Mouse (Mus musculus) ES-Bruce4 (cell line): ENCODE results near the gene Acaca. TPM values are rescaled to one million over a fixed set of nuclear protein-coding genes. Genes with fewer than 3 reads are reported as not detected.
"Not testable (repeated sequence)": the region's sequence is repeated elsewhere in the genome, so short reads cannot be mapped to it uniquely, and the experiment has no call there.

Experiments used
- H3K27ac ChIP-seq: 2 replicates; pipeline ENCODE4 v1.5.1; 2012; ENCODE audit warnings: low read length, inconsistent platforms; ENCODE audit not compliant: insufficient read depth
- H3K27me3 ChIP-seq: 2 replicates; pipeline ENCODE4 v1.6.1; 2012; ENCODE audit warnings: mild to moderate bottlenecking, low read length, inconsistent platforms; ENCODE audit not compliant: control insufficient read depth, poor library complexity, insufficient read depth, severe bottlenecking
- H3K36me3 ChIP-seq: 2 replicates; pipeline ENCODE4 v1.6.1; 2012; ENCODE audit warnings: inconsistent platforms, mild to moderate bottlenecking, low read length, moderate library complexity; ENCODE audit not compliant: control insufficient read depth, poor library complexity, insufficient read depth, severe bottlenecking
- H3K4me1 ChIP-seq: one replicate; pipeline ENCODE4 v1.8.1; 2011; ENCODE audit warnings: low read length; ENCODE audit not compliant: control insufficient read depth, insufficient read depth
- H3K4me3 ChIP-seq: 2 replicates; pipeline ENCODE4 v1.5.1; 2011; ENCODE audit warnings: low read depth, mild to moderate bottlenecking, low read length
- H3K9ac ChIP-seq: 2 replicates; pipeline ENCODE4 v1.6.1; 2012; ENCODE audit warnings: low read depth, mild to moderate bottlenecking, inconsistent platforms; ENCODE audit not compliant: poor library complexity, severe bottlenecking
- H3K9me3 ChIP-seq: replicated peaks from 2 replicates; pipeline ENCODE4 v1.6.1; 2012; ENCODE audit warnings: mild to moderate bottlenecking, low read length, inconsistent platforms; ENCODE audit not compliant: control insufficient read depth, poor library complexity, insufficient read depth, severe bottlenecking
- CTCF ChIP-seq: IDR thresholded peaks from one replicate; pipeline ENCODE4 v1.8.1; 2011; ENCODE audit warnings: low read depth, low read length
- EP300 ChIP-seq: IDR thresholded peaks from 2 replicates; pipeline ENCODE4 v1.6.1; 2011; ENCODE audit warnings: low read depth, low read length; ENCODE audit not compliant: insufficient read depth
- POLR2A ChIP-seq: IDR thresholded peaks from one replicate; pipeline ENCODE4 v1.8.1; 2011; ENCODE audit warnings: low read length; ENCODE audit not compliant: insufficient read depth
- polyA plus RNA-seq: library from polyadenylated mRNA; stranded (reverse); fragments of >200 nt; gene quantifications from 2 replicates; pipeline ENCODE4 v1.2.4, GENCODE M21; 2011; ENCODE audit warnings: low read depth; ENCODE audit not compliant: missing spikeins, insufficient read depth, insufficient read length

The Acaca gene
- polyA plus RNA-seq, 1 experiment: 49.5 TPM

DNA sequence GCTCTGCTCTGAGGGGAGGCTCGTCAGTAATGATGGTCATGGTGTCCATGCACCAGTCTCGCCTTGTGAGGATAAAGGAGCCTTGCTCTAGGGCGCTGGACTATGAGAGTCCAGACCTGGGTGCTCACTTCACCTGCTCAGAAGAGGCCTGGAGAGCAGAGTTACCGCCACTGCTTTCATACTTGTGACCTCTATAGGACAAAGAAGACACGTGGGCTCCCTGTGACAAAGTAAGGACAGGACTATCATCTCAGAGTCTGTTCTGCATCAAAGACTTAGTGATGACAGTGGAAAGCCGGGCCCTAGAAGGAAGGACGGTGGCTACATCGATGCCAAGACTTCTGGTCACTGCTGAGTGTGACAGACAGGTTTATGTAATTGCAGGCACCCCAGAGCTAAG lies 261.7 kb downstream of the Acaca start:
- no peaks in the 10 kb centered on the region for H3K4me1 ChIP-seq
- TF ChIP-seq EP300: no peak
- no peak for TF ChIP-seq POLR2A
- no peak for TF ChIP-seq CTCF
- H3K4me3 ChIP-seq: no peak overlapping the region
- H3K27me3 ChIP-seq: no peaks in the 10 kb centered on the region
- H3K27ac ChIP-seq: no peak overlapping the region
- no peaks in the 10 kb centered on the region for H3K9me3 ChIP-seq
- H3K9ac ChIP-seq: no peak overlapping the region
- H3K36me3 ChIP-seq: peaks cover 7% of the 10 kb centered on the region; the same call in 1 of the 2 replicates

GRCm38 (mm10) chr11:84392066-84392465 lies 262.6 kb downstream of the Acaca start:
- H3K27ac ChIP-seq, H3K9me3 ChIP-seq, H3K4me1 ChIP-seq, H3K27me3 ChIP-seq, H3K9ac ChIP-seq, H3K36me3 ChIP-seq, H3K4me3 ChIP-seq: not testable (repeated sequence)
- peak; percentile 23 for TF ChIP-seq CTCF

DNA sequence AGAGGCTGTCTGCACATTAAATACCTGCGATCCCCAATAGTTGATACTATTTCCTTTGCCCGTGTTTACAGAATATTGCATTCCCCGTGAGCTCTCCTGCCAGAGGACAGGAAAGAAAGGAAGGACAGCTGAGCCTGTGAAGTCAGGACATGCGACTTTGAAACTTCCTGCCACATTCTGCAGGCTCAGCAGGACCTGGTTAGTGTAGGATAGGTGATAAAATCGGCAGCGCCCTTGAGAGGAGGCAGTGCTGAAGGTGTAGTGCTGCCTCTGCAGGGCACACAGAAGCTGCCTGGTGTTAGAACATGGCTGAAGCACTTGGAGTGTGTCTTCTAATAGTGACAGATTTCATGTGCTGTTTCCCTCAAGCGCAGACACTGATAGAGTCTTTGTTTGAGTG lies 264.1 kb downstream of the Acaca start:
- Histone ChIP-seq H3K4me1 (no peaks in the 10 kb centered on the region), H3K27ac (no peak overlapping the region), H3K4me3 (no peak overlapping the region), H3K9ac (no peak overlapping the region), H3K9me3 (no peaks in the 10 kb centered on the region), H3K27me3 (no peaks in the 10 kb centered on the region), H3K36me3 (peaks cover 15% of the 10 kb centered on the region)
- TF ChIP-seq CTCF (no peak), POLR2A (no peak), EP300 (no peak)

DNA sequence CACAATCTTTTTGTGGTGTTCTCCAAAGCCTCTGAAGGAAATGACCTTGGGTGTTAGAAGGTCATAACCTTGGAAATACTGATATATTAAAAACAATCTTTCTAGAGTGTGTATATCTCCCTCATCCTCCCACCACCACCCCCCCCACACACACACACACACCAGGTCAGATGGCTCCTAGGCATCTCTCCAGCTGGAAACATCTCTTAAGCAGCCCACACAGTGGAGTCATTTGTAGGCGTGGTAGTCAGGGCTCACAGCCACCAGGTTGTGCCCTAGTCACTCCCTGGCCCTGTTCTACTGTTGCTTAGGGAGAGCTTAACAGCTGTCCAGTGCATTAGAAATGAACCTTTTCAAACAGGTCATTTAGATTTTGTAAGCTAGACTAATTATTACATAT lies 265.5 kb downstream of the Acaca start:
- H3K27ac ChIP-seq: no peak overlapping the region
- H3K4me1 ChIP-seq: no peaks in the 10 kb centered on the region
- TF ChIP-seq EP300 (no peak), CTCF (no peak)
- no peaks in the 10 kb centered on the region for H3K27me3 ChIP-seq
- no peaks in the 10 kb centered on the region for H3K9me3 ChIP-seq
- H3K36me3 ChIP-seq: peaks cover 16% of the 10 kb centered on the region
- H3K4me3 ChIP-seq: no peak overlapping the region
- no peak overlapping the region for H3K9ac ChIP-seq

- no peak overlapping the region for H3K9ac ChIP-seq
- no peak overlapping the region for H3K27ac ChIP-seq
- no peak overlapping the region for H3K4me3 ChIP-seq
- H3K36me3 ChIP-seq: no peaks in the 10 kb centered on the region
- no peaks in the 10 kb centered on the region for H3K27me3 ChIP-seq
- TF ChIP-seq EP300 (no peak), POLR2A (no peak), CTCF (peak; percentile 8)
- no peaks in the 10 kb centered on the region for H3K9me3 ChIP-seq
- no peaks in the 10 kb centered on the region for H3K4me1 ChIP-seq
These were observed 277.3 kb downstream of the Acaca start for GRCm38 (mm10) chr11:84406733-84407132.

DNA sequence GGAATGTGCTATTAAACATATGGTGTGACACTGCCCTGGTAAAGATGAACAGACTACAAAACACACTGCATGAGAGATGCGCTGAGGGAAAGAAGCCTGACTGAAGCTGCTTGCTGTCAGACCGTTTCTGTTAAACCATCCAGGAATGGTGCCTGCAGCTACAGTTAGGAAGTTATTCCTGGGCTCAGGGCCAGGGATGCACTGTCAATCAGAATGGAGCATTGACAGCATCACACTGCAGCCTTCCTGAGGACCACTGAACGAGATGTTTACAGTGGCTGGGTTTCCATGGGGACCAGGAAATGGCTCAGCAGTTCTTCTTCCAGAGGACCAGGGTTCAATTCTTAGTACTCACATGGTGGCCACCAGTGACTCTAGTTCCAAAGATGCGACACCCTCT lies 280.9 kb downstream of the Acaca start:
- Histone ChIP-seq H3K27ac (no peak overlapping the region), H3K27me3 (no peaks in the 10 kb centered on the region), H3K4me1 (peaks cover 1% of the 10 kb centered on the region), H3K4me3 (no peak overlapping the region), H3K9ac (no peak overlapping the region), H3K36me3 (no peaks in the 10 kb centered on the region), H3K9me3 (no peaks in the 10 kb centered on the region)
- TF ChIP-seq CTCF (no peak), EP300 (no peak), POLR2A (no peak)
